Mouse (Mus musculus) neural tube, embryonic 15.5 days (tissue): ENCODE results near the gene Lingo1. TPM values are rescaled to one million over a fixed set of nuclear protein-coding genes. Genes with fewer than 3 reads are reported as not detected.

ENCODE experiments used
- ATAC-seq: fragments of 200-750 bp; cut with Nextera tagmentation; 2 replicates; pipeline ENCODE4 v1.8.0; 2017; ENCODE audit warnings: mild to moderate bottlenecking, moderate TSS enrichment, moderate library complexity; ENCODE audit not compliant: low FRiP score
- H3K27ac ChIP-seq: fragments of 300-500 bp; sonication (generic); replicated peaks from 2 replicates; pipeline ENCODE4 v1.5.1; 2015; ENCODE audit warnings: mild to moderate bottlenecking, inconsistent platforms
- H3K27me3 ChIP-seq: fragments of 300-500 bp; sonication (generic); replicated peaks from 2 replicates; pipeline ENCODE4 v1.6.1; 2015; ENCODE audit warnings: inconsistent platforms
- H3K36me3 ChIP-seq: fragments of 300-500 bp; sonication (generic); 2 replicates; pipeline ENCODE4 v1.6.1; 2015; ENCODE audit warnings: inconsistent platforms
- H3K4me1 ChIP-seq: fragments of 300-500 bp; sonication (generic); 2 replicates; pipeline ENCODE4 v1.6.1; 2015; ENCODE audit warnings: inconsistent platforms
- H3K4me2 ChIP-seq: fragments of 300-500 bp; sonication (generic); 2 replicates; pipeline ENCODE4 v1.6.1; 2015; ENCODE audit warnings: inconsistent platforms, mild to moderate bottlenecking, moderate library complexity
- H3K4me3 ChIP-seq: fragments of 300-500 bp; sonication (generic); replicated peaks from 2 replicates; pipeline ENCODE4 v1.5.1; 2015; ENCODE audit warnings: mild to moderate bottlenecking, inconsistent platforms
- H3K9ac ChIP-seq: fragments of 300-500 bp; sonication (generic); replicated peaks from 2 replicates; pipeline ENCODE4 v1.6.1; 2015; ENCODE audit warnings: mild to moderate bottlenecking, inconsistent platforms
- H3K9me3 ChIP-seq: fragments of 300-500 bp; sonication (generic); replicated peaks from 2 replicates; pipeline ENCODE4 v1.6.1; 2016; ENCODE audit warnings: inconsistent platforms
- WGBS: fragments of 180-500 bp; shearing (Covaris S2); methylation state at CpG from one replicate; pipeline ENCODE4 v1.1.7; 2015; ENCODE audit warnings: mixed read lengths; 5-methylcytosine and 5-hydroxymethylcytosine counted together
- polyA plus RNA-seq: library from polyadenylated mRNA; unstranded; fragments of >200 nt; fragmentation: Nextera tagmentation; extraction: Ambion mirVana; gene quantifications from 2 replicates; pipeline ENCODE4 v1.2.1, GENCODE M21; 2015

Gene Lingo1
- polyA plus RNA-seq, 1 experiment from 2014 or later: 72.2 TPM

GRCm38 (mm10) chr9:56637403-56637857 is 158.8 kb downstream of the Lingo1 start:
- Histone ChIP-seq H3K4me2 (peak overlapping the region; percentile 49), H3K4me1 (peaks cover 70% of the 10 kb centered on the region), H3K27ac (no peak overlapping the region), H3K9ac (no peak overlapping the region), H3K27me3 (peaks cover 5% of the 10 kb centered on the region; the same call in 1 of the 2 replicates), H3K4me3 (0 out of 2 replicates have a peak overlapping the region, but pooled peaks have one; percentile 1), H3K9me3 (no peaks in the 10 kb centered on the region), H3K36me3 (no peaks in the 10 kb centered on the region)
- WGBS: 6% methylated on average over 23 of the region's 29 CpGs
- no peak for ATAC-seq

- H3K27me3 ChIP-seq: peaks cover 5% of the 10 kb centered on the region; the same call in 1 of the 2 replicates
- no peaks in the 10 kb centered on the region for H3K36me3 ChIP-seq
- no peak overlapping the region for H3K4me3 ChIP-seq
- H3K9me3 ChIP-seq: no peaks in the 10 kb centered on the region
- no peak overlapping the region for H3K9ac ChIP-seq
- 48% methylated on average over 11 of the region's 11 CpGs for WGBS
- H3K27ac ChIP-seq: peak overlapping the region; percentile 37; the same call in 1 of the 2 replicates
- no peak for ATAC-seq
- peak overlapping the region; percentile 94; the same call in 1 of the 2 replicates for H3K4me2 ChIP-seq
- peaks cover 75% of the 10 kb centered on the region for H3K4me1 ChIP-seq
Observed at GRCm38 (mm10) chr9:56636766-56637402, 159.4 kb downstream of the Lingo1 start.

- peaks cover 78% of the 10 kb centered on the region for H3K4me1 ChIP-seq
- H3K4me2 ChIP-seq: peak overlapping the region; percentile 94
- peak; percentile 67 for ATAC-seq
- WGBS: 0% methylated on average over 10 of the region's 10 CpGs
- H3K27me3 ChIP-seq: peaks cover 5% of the 10 kb centered on the region; the same call in 1 of the 2 replicates
- peak overlapping the region; percentile 75 for H3K4me3 ChIP-seq
- H3K9ac ChIP-seq: peak overlapping the region; percentile 87
- no peaks in the 10 kb centered on the region for H3K9me3 ChIP-seq
- H3K27ac ChIP-seq: peak overlapping the region; percentile 95
- no peaks in the 10 kb centered on the region for H3K36me3 ChIP-seq
Observed at GRCm38 (mm10) chr9:56636214-56636613, 160.1 kb downstream of the Lingo1 start.

GRCm38 (mm10) chr9:56635498-56636121 is 160.7 kb downstream of the Lingo1 start:
- under 1% methylated on average over 57 of the region's 68 CpGs for WGBS
- H3K36me3 ChIP-seq: no peaks in the 10 kb centered on the region
- peak overlapping the region; percentile 87 for H3K9ac ChIP-seq
- peak overlapping the region; percentile 75 for H3K4me3 ChIP-seq
- ATAC-seq: peak; percentile 84
- H3K27ac ChIP-seq: peak overlapping the region; percentile 95
- peaks cover 5% of the 10 kb centered on the region; the same call in 1 of the 2 replicates for H3K27me3 ChIP-seq
- peaks cover 84% of the 10 kb centered on the region for H3K4me1 ChIP-seq
- peak overlapping the region; percentile 94 for H3K4me2 ChIP-seq
- H3K9me3 ChIP-seq: no peaks in the 10 kb centered on the region

- H3K36me3 ChIP-seq: no peaks in the 10 kb centered on the region
- H3K4me1 ChIP-seq: peaks cover 85% of the 10 kb centered on the region
- WGBS: 0% methylated on average over 39 of the region's 40 CpGs
- H3K27me3 ChIP-seq: peaks cover 5% of the 10 kb centered on the region; the same call in 1 of the 2 replicates
- no peaks in the 10 kb centered on the region for H3K9me3 ChIP-seq
- H3K9ac ChIP-seq: peak overlapping the region; percentile 87
- H3K4me2 ChIP-seq: peak overlapping the region; percentile 94
- ATAC-seq: peak; percentile 32
- H3K4me3 ChIP-seq: peak overlapping the region; percentile 75
- peak overlapping the region; percentile 95 for H3K27ac ChIP-seq
Observed at GRCm38 (mm10) chr9:56635121-56635497, 161.2 kb downstream of the Lingo1 start.

GRCm38 (mm10) chr9:56634406-56635120 is 161.7 kb downstream of the Lingo1 start:
- ATAC-seq: no peak
- peak overlapping the region; percentile 95 for H3K27ac ChIP-seq
- under 1% methylated on average over 25 of the region's 25 CpGs for WGBS

GRCm38 (mm10) chr9:56633449-56634225 is 162.6 kb downstream of the Lingo1 start:
- H3K4me1 ChIP-seq: peaks cover 80% of the 10 kb centered on the region
- peak; percentile 12 for ATAC-seq

More at GRCm38 (mm10) chr9:56634406-56635120, 161.7 kb downstream of the Lingo1 start:
- no peaks in the 10 kb centered on the region for H3K9me3 ChIP-seq
- H3K4me3 ChIP-seq: peak overlapping the region; percentile 75
- no peaks in the 10 kb centered on the region for H3K36me3 ChIP-seq
- peak overlapping the region; percentile 94 for H3K4me2 ChIP-seq
- H3K9ac ChIP-seq: peak overlapping the region; percentile 87
- H3K4me1 ChIP-seq: peaks cover 85% of the 10 kb centered on the region
- peaks cover 5% of the 10 kb centered on the region; the same call in 1 of the 2 replicates for H3K27me3 ChIP-seq

GRCm38 (mm10) chr9:56630945-56631344 is 165.3 kb downstream of the Lingo1 start:
- ATAC-seq: no peak
- 50% methylated on average over 4 of the region's 4 CpGs for WGBS
- Histone ChIP-seq H3K4me1 (peaks cover 60% of the 10 kb centered on the region), H3K9me3 (no peaks in the 10 kb centered on the region), H3K9ac (0 out of 2 replicates have a peak overlapping the region, but pooled peaks have one; percentile 12), H3K4me3 (no peak overlapping the region), H3K4me2 (no peak overlapping the region), H3K36me3 (no peaks in the 10 kb centered on the region), H3K27me3 (no peaks in the 10 kb centered on the region), H3K27ac (no peak overlapping the region)

More at GRCm38 (mm10) chr9:56633449-56634225, 162.6 kb downstream of the Lingo1 start:
- Histone ChIP-seq H3K9ac (peak overlapping the region; percentile 87), H3K4me2 (peak overlapping the region; percentile 94), H3K9me3 (no peaks in the 10 kb centered on the region), H3K27ac (peak overlapping the region; percentile 95), H3K36me3 (no peaks in the 10 kb centered on the region), H3K4me3 (peak overlapping the region; percentile 75), H3K27me3 (peaks cover 5% of the 10 kb centered on the region; the same call in 1 of the 2 replicates)
- 18% methylated on average over 13 of the region's 13 CpGs for WGBS

GRCm38 (mm10) chr9:56629674-56630397 is 166.4 kb downstream of the Lingo1 start:
- H3K4me3 ChIP-seq: no peak overlapping the region
- H3K36me3 ChIP-seq: no peaks in the 10 kb centered on the region
- no peaks in the 10 kb centered on the region for H3K27me3 ChIP-seq
- 51% methylated on average over 5 of the region's 5 CpGs for WGBS
- no peak for ATAC-seq
- 0 out of 2 replicates have a peak overlapping the region, but pooled peaks have one; percentile 10 for H3K9ac ChIP-seq
- no peak overlapping the region for H3K4me2 ChIP-seq
- H3K27ac ChIP-seq: peak overlapping the region; percentile 48; the same call in 1 of the 2 replicates
- no peaks in the 10 kb centered on the region for H3K9me3 ChIP-seq
- H3K4me1 ChIP-seq: peaks cover 61% of the 10 kb centered on the region

- Histone ChIP-seq H3K4me1 (peaks cover 47% of the 10 kb centered on the region), H3K4me2 (no peak overlapping the region), H3K27ac (no peak overlapping the region), H3K36me3 (0 out of 2 replicates have a peak, but pooled peaks cover 6% of the 10 kb centered on the region), H3K9me3 (no peaks in the 10 kb centered on the region), H3K27me3 (no peaks in the 10 kb centered on the region), H3K4me3 (no peak overlapping the region), H3K9ac (no peak overlapping the region)
- no peak for ATAC-seq
- WGBS: 68% methylated on average over 4 of the region's 4 CpGs
Observed at GRCm38 (mm10) chr9:56627295-56627694, 169.0 kb downstream of the Lingo1 start.
